Mouse (Mus musculus): ENCODE results near the gene Bscl2.
"Not testable (repeated sequence)": the region's sequence is repeated elsewhere in the genome, so short reads cannot be mapped to it uniquely, and the experiment has no call there.

The Bscl2 gene

GRCm38 (mm10) chr19:8830664-8831063, 6.6 kb upstream of the Bscl2 start:
- DNase-seq (ENCODE audit: low read depth, low spot score): no peak

GRCm38 (mm10) chr19:8831262-8831661, 6.0 kb upstream of the Bscl2 start:
- DNase-seq (ENCODE audit: low read depth, low spot score): peak; percentile 63

GRCm38 (mm10) chr19:8832971-8833370, 4.3 kb upstream of the Bscl2 start:
- DNase-seq (ENCODE audit: low read depth, low spot score): no peak

GRCm38 (mm10) chr19:8836327-8836726, 940 bp upstream of the Bscl2 start:
- peak; percentile 36 for DNase-seq (ENCODE audit: low read depth, low spot score)

- no peak for DNase-seq (ENCODE audit: low read depth, low spot score)
Measured at GRCm38 (mm10) chr19:8838041-8838730, 919 bp downstream of the Bscl2 start.

GRCm38 (mm10) chr19:8839103-8839907, 2.0 kb downstream of the Bscl2 start, which contains the start of gene Gng3:
Gene Gng3, minus strand, starts transcription at chr19:8839194.
- DNase-seq (ENCODE audit: low read depth, low spot score): peak; percentile 88

GRCm38 (mm10) chr19:8839908-8840791, 2.9 kb downstream of the Bscl2 start:
- DNase-seq (ENCODE audit: low read depth, low spot score): peak; percentile 65

- no peak for DNase-seq (ENCODE audit: low read depth, low spot score)
Measured at GRCm38 (mm10) chr19:8841012-8841411, 3.7 kb downstream of the Bscl2 start.

GRCm38 (mm10) chr19:8842961-8843360, 5.7 kb downstream of the Bscl2 start:
- DNase-seq (ENCODE audit: low read depth, low spot score): no peak

GRCm38 (mm10) chr19:8844371-8845129, 7.3 kb downstream of the Bscl2 start:
- DNase-seq (ENCODE audit: low read depth, low spot score): peak; percentile 84

GRCm38 (mm10) chr19:8848356-8848755, 11.1 kb downstream of the Bscl2 start:
- peak; percentile 60 for DNase-seq (ENCODE audit: low read depth, low spot score)

GRCm38 (mm10) chr19:8850402-8850901, 13.2 kb downstream of the Bscl2 start, which contains the start of gene Lrrn4cl:
Gene Lrrn4cl, plus strand, starts transcription at chr19:8850768.
- peak; percentile 85 for DNase-seq (ENCODE audit: low read depth, low spot score)

GRCm38 (mm10) chr19:8851639-8852038, 14.4 kb downstream of the Bscl2 start:
- no peak for DNase-seq (ENCODE audit: low read depth, low spot score)

GRCm38 (mm10) chr19:8852236-8852928, 15.1 kb downstream of the Bscl2 start:
- no peak for DNase-seq (ENCODE audit: low read depth, low spot score)

GRCm38 (mm10) chr19:8853117-8853516, 15.8 kb downstream of the Bscl2 start:
- DNase-seq (ENCODE audit: low read depth, low spot score): no peak

GRCm38 (mm10) chr19:8857689-8858088, 20.4 kb downstream of the Bscl2 start:
- DNase-seq (ENCODE audit: low read depth, low spot score): peak; percentile 82

- no peak for DNase-seq (ENCODE audit: low read depth, low spot score)
Measured at GRCm38 (mm10) chr19:8859018-8859417, 21.8 kb downstream of the Bscl2 start.

GRCm38 (mm10) chr19:8864265-8864664, 27.0 kb downstream of the Bscl2 start:
- no peak for DNase-seq (ENCODE audit: low read depth, low spot score)

GRCm38 (mm10) chr19:8870381-8870780, 33.1 kb downstream of the Bscl2 start:
- not testable (repeated sequence) for DNase-seq (ENCODE audit: low read depth, low spot score)

GRCm38 (mm10) chr19:8870838-8871237, 33.6 kb downstream of the Bscl2 start:
- DNase-seq (ENCODE audit: low read depth, low spot score): no peak

Measured in R1 (cell line).